Mouse (Mus musculus): Measurements from ENCODE around the gene Klf6.

The Klf6 gene

DNA sequence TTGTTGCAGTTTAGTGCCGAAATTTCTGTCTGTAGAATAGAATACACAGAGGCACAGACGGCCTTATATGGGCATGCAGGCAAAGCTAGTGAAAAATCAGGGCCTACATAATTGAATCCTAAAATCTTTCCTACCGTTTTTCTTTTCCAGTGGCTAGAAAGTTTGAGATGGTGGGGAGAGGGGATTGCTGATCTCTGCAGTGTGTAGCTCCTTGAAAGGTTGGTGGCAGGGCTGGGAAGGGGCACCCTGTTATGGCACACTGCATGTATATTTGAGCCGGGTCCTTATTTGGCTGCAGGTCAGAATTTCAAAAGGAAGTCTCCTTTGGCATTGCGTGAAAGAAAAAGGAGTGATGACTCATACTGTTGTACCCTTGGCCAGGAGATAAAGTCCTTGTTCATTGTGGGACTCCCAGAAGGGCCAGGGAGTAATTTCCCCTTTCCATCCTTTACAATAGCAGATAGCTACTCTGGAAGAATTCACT is 2.2 kb downstream of the Klf6 start:
- no peak for DNase-seq (ENCODE audit: low spot score in 2 of 2)

DNA sequence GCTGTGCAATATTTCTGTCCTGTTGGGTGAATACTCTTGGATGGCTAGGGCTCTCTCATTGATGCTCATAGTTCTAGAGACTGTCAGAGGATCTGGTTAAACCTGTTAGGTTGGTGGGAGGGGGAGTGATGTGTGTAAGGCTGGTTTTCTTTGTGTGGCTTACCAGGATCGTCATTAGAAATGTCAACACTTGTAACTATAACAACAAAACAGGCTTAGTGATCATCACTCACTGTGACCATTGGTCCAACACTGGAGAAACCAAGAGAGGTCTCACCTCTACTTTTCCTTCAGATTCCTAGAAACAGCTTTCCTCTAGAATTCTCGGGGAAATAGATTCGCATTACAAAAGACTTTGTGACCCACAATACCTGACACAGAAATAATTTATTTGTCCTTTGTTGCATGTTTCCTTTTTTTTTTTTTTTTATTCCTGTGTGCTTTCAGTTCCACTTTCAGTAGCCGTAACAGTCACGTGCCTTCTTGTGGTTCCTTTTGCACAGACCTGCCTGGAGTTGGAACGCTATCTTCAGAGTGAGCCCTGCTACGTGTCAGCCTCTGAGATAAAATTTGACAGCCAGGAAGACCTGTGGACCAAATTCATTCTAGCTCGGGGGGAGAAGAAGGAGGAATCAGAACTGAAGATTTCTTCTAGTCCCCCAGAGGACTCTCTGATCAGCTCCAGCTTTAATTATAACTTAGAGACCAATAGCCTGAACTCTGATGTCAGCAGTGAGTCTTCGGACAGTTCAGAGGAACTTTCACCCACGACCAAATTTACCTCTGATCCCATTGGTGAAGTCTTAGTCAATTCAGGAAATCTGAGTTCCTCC is 3.2 kb downstream of the Klf6 start:
- no peak for DNase-seq (ENCODE audit: low spot score in 2 of 2)

DNA sequence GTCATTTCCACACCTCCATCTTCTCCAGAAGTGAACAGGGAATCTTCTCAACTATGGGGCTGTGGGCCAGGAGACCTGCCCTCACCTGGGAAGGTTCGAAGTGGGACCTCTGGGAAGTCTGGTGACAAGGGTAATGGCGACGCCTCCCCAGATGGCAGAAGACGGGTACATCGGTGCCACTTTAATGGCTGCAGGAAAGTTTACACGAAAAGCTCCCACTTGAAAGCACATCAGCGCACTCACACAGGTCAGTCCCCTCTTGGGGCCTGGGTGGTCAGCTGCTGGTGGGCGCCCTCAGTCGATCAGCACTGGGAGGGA is 3.8 kb downstream of the Klf6 start:
- DNase-seq (ENCODE audit: low spot score in 2 of 2), result no peak

DNA sequence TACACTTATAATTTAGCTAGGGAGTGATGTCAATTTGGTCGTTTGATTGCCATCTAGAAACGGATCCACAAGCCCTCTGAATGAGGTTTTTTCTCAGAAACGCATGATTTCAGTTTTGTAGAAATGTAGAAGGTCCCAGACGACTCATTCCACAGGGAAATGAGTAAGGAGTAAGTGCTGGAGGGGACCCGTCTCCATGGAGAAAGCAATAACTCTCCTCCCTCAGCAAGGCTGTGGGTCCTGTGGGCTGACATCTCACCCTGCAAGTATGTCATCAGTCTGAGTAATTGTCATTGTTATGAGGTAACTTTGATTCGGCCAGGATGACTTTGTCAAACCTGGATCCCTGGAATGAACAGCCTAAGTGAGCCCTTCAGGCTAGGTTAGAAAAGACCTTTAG is 4.8 kb downstream of the Klf6 start:
- DNase-seq (ENCODE audit: low spot score in 2 of 2), result no peak

DNA sequence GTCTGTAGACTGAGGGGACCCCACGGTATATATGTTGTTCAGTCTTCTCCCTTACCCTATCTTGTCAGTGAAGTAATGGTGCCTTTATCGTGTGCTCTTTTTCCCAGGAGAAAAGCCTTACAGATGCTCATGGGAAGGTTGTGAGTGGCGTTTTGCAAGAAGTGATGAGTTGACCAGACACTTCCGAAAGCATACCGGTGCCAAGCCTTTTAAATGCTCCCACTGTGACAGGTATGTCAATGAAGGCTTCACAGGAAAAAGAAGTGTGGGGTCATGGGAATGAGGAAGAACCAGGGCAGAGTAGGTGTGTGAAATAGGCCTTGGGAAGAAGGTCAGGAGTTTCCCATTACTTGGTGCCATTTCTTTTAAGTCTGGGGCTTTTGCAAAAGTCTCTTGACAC is 5.2 kb downstream of the Klf6 start:
- DNase-seq (ENCODE audit: low spot score in 2 of 2), result no peak

DNA sequence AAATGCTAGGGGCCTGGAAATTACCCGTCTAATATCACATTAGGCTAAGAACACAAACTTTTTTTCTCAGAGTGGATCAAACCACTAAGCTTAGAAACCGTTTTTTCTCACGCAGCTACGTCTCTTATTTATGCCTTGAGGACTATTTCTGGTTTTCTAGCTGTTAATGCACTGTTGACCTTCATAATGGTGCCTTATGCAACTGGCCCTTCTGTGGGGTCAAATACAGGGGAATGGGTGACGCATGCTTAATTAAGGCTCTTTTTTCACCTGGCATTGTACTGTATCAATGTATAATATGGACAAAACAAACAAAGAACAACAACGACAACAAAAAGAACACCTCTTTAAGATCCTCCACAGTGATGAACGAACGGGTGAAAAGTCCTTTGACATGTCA is 7.1 kb downstream of the Klf6 start:
- DNase-seq (ENCODE audit: low spot score in 2 of 2), result no peak

DNA sequence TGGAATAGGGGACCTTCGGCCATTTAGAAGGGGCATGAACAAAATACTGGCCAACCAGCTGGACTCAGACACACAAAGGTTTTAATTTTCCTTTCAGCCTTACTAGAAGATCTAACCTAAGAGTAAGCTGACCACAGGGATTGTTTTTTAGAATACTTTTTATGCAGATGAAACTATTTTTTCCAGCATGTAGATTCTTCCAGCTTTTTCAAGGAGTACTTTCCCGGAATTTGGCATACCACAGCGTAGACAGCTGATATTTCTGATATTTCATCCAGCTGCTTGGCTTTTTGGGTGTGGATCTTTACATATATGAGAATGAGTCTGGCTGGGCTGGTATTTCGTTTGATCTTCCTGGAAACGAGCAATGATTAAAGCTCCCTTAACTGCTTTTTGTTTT is 8.2 kb downstream of the Klf6 start:
- DNase-seq (ENCODE audit: low spot score in 2 of 2), result no peak

DNA sequence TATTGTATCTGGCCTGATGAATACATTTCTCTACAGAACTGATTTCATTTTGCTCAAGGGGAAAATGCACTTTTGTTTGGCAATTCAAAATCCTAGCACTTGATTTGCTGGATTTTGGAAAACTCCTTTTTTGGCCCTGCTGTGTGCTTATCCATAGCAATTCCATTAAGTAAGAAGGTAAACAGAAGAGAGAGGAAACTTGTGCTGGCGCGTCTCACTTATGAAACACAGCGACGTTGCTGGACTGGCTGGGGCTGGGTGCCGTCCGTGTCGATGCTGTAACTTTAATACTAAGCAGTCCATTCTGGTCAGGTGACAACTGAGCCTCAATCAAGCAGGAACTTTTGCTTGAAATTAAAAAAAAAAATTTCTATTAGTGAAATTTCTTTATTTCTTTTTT is 8.6 kb downstream of the Klf6 start:
- no peak for DNase-seq (ENCODE audit: low spot score in 2 of 2)

DNA sequence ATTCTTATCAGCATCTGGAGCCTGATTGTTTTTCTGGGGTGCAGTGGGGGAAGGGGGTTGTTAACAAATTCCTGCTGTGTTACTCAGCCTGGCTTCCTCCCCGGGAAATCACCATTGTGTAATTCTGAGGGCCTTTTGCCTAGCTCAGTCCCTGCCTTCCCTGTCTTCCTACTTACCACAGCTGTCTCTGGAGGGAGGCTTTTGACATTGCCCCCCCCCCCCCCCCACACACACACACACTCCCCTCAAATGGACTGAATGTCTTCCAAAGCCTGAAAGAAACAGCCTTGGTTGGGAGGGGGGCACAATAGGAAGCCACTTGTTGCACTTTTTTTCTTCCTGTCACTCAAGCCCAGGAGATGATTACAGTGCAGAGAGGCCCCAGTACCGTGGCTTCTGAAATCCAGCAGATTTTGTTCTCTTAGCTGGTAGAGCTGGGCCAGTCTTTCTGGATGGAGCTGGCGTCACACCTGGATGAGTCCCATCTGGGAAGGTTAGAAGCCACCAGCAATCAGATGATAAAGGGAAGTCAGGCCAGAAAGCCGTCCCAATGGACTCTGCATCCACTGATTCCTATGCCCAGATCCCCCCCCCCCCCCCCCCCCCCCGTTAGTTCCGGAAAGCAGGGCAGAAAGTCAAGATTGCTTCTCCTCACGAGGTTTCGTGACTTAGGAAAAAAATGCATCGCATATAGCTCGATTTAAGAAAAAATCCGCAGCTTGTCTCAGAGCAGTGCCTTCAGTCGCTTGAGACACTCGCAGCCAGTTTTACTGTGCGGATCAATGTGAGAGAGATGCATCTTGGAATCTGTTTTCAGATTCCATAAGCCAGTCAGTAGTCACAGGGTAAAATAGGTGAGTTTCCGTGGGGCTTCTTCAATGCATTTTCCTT is 9.3 kb downstream of the Klf6 start:
- no peak for DNase-seq (ENCODE audit: low spot score in 2 of 2)

DNA sequence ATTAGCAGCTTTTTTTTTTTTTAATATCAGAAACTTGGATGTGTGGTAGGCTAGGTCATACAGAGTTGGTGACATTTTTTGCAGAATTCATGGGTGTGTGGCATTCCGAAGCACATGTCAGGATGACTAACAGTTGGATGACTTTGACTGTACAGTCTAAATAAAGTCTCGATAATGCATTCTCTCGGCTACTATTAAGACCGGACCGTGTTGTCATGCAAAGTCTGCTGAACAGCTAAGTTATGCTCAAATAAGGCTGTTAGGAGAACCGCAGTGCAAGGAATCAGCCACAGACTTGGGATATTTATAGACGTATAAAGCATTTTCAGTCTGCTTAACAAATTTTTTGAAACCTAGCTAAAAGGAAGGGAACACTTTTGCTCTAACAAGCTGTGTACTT is 10.1 kb downstream of the Klf6 start:
- no peak for DNase-seq (ENCODE audit: low spot score in 2 of 2)

DNA sequence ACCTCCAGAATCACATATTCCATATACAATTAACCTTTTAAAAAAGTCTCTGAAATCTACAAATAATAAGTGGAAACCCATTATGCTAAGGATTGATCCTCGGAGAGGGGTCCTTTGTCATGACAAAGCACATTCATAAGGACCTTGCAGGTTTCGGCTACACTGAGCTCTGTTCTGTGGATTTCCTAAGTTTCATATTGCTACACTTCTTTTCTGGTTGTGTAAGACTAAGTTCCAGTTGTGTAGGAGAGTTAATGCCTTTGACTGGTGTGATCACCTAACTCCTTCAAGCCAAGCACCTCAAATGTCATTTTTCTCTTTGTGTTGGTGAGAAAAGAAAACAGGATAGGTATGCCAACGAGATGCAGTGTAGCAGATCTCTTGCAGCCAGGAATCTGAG is 12.4 kb downstream of the Klf6 start:
- DNase-seq (ENCODE audit: low spot score in 2 of 2), result no peak

DNA sequence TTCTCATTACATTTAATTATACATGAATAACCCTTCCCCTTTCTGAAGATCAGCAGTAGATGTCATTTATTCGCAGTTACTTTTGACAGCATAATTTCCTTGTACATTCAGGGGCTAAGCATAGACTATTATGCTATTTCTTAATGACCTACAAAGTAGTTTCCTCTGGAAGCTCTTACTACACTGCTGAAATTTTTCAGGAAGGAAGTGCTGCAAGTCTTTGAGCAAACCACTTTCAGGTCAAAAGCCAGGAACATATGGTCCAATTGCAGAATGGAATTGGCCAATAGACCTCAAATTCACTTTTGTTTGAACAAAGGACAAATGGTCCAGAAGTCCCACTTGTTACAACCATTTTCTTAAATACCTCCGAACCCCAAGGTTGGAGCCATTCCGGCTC is 14.2 kb downstream of the Klf6 start:
- no peak for DNase-seq (ENCODE audit: low spot score in 2 of 2)

DNA sequence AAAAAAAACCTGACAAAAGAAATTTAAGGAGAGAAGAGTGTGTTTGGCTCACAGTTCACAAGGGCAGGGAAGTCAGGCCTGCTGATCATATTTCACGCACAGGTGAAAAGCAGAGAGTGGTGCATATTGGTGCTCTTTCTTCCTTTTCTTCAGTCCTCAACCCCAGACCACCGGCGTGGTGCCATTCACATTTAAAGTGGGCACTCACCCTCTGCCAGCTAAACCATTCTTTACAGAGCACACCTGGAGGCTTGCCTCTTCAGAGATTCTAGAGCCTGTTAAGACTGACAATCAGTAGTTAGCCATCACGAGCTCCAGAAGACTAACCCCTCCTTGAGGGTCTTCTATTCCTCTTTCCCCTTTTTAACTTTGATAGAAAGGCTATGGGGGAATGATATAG is 17.5 kb downstream of the Klf6 start:
- DNase-seq (ENCODE audit: low spot score in 2 of 2), result no peak

DNA sequence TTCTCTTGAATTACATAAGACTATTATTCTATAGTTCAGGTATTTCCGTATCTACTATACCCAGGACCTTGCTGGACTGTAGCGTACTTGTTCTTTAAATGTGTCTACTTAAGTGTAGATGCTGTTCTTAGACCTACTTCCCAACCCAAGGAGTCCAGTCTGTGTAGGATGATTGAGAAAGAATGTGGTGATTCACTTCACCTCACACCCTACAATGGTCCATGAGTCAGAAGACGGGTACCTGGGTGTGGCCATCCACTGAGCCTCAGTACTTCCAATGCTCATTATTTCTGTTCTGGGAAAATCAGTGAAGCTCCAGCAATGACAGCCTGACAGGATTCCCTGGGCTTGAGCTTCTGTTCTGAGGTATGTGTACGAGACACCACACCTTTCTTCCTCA is 25.5 kb downstream of the Klf6 start:
- no peak for DNase-seq (ENCODE audit: low spot score in 2 of 2)

DNA sequence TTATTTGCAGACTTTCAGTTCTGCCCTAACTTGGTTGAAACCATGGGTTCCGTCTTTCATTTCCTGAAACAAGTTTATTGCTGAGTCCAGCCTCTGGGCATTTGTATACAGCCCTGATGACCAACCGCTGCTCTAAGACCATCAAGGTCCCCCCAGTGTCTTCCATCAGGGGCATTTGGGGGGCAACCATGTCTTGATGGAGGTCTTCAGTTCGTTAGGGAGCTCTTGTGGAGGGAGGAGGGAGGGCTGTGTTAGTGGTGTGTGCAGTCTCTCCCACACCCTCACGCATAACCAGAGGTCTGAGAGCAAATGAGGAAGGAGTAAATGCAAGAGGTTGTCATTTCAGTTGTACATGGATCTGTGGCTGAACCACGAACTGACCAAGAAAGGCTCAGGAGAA is 26.9 kb downstream of the Klf6 start:
- no peak for DNase-seq (ENCODE audit: low spot score in 2 of 2)

DNA sequence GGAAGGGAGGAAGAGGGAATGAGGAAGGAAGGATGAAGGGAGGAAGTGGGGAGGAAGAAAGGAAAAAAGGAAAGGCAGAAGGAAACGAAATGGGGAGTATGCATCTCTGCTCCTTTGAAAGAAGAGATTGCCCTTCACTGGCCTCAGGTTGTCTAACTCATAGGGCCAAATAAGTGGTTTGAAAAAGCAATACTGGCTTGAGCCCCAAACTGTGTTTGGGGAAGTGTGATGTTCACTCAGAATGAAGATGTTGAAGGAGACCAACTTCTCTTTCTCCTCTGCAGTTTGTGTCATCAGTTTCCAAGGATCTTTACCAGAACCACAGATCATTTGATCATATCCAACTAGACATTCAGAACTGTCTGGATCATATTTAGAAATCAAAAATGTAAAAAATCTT is 27.4 kb downstream of the Klf6 start:
- DNase-seq (ENCODE audit: low spot score in 2 of 2), result no peak

DNA sequence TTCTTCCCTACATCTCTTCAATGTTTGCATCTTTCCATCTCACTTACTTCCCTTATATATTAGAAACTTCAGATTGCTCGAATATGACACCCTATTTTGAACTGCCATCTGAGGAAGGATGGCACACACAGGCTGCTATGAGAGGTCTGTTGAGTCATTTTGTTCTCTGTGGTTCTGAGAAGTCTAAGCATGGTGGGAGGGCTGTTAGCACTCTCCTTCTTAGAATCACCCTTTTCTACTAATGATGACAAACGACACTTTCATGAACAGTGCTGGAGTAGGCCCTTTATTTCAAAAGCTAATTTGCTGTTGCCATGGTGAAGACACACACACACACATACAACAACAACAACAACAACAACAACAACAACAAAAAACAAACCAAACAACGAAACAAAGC is 28.8 kb downstream of the Klf6 start:
- DNase-seq (ENCODE audit: low spot score in 2 of 2), result no peak

DNA sequence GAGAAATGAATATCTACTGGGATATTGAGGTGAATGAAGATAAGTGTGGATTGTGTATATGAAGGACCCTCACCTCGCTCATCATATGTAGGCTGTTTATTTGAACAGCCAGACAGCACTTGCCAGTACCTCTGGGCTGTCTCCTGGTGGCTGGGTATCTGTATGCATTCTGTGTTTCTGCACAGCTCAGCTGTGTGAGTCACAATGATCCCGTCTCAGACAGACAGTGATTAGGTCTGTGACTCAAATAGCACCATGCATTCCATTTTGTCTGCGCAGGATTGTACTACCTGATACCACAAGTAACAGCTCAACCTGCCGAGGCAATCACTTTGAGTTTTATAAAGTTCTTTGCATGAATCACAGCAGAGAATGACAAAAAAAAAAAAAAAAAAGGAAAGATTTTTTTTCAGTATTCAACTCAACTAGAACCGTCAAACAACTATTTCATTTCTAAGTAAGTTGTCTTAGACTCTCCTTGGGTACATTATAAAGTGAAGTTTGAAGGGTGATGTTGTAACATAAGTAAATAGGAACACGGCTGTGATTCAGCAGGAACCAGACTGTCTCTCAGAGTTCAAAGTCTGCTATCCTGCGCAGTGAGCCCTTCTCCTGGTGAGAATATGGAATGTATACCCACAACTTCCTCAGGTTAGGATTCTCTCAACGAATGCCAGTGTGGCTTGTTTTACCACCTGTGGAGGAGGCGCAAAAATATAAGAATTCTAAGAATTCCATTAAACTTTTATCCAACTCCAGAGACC is 31.6 kb downstream of the Klf6 start:
- no peak for DNase-seq (ENCODE audit: low spot score in 2 of 2)

DNA sequence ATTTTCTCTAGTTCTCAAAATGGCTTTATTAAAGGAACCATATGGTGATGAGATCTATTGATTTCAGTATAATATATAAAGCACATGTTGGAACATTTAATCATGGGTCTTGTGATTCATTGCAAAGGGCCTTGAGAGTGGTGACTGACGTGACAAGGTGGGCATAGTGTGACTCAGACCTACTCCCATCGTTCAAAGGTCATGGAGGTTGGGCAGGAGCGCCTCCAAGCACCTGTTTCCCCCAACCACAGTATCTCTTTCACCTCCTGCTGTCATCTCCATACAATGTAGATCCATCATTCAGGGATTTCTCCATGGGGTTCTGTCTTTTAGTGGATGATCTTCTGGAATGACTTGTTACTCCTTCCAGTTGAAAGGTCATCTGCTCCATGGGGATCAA is 33.6 kb downstream of the Klf6 start:
- no peak for DNase-seq (ENCODE audit: low spot score in 2 of 2)

DNA sequence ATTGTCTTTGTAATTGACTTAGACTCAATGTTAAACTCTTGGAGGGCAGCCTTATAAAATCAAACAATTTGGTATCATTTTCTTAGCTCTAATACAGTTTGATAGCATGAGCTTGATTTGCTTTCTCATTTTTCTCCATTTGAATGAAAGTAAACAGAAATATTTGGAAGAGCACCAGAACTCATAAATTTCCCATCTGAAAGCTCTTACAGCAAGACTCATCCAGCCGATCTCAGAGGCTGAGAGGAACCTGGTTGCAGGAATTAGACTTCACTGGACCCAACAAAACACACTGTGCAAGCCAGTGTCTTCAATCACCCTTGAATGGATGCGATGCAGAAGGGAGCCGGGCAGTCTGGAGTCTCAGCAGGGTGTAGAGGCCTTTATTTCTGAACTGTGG is 34.6 kb downstream of the Klf6 start:
- DNase-seq (ENCODE audit: low spot score in 2 of 2), result no peak

DNA sequence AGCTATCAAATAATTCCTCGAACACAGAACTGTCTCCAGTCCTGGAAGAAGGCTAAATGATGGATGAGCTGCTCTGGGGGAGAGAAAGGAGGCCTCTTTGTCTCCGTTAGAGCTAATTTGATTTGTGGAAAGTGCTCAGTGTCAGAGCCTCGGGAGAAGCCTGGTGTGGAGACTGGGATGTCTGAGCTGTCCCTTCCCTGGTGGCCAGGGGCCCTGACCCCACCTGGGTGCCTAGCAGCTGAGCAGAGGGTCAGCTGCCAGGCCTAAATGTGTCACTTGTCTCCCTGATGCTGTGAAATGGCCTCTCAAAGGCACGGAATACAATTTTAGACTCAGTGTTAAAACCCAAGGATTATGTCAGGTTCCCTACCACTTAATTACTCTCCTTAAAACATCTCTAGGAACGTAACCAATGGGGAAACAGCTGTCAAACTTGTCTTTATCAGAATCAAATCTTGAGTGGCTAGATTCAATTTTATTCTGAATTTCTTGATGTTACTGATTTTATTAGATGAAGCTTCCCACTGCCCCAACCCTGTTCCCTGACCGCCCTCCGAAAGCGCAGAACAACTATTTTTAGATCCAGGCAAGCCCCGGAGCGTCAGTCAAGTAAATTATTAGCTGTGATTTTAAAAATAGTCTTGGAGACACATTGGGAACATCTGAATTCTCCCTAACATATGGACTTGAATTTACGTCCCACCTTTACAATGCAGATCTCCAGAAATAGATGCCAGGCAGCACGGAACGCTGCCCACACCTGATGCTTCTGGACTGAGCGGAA is 36.1 kb downstream of the Klf6 start:
- no peak for DNase-seq (ENCODE audit: low spot score in 2 of 2)

DNA sequence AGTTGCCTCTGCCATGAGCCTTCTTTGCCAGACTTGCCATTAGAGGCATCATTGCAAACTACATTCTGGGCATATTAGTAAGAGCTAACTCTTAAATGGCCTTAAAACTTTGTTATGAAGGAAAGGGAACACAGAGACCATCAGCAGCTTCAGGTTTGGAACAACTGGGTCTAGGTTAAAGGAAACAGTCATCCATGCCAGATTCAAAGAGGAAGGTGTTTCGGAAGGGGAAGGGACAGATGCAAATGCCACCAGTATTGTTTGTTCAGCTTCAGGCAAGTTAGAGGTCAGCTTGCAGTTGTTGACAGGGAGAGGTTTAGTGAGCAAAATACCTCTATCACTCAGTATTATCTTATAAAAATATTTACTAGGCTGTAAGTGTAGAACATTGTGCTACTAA is 37.7 kb downstream of the Klf6 start:
- DNase-seq (ENCODE audit: low spot score in 2 of 2), result no peak

Measured in frontal cortex, postnatal 14 days (tissue).